Mouse (Mus musculus): ENCODE measurements around the gene Olfr12.
A peak's percentile ranks its signal among the peaks of the same experiment; 100 is the strongest.

Gene Olfr12

DNA sequence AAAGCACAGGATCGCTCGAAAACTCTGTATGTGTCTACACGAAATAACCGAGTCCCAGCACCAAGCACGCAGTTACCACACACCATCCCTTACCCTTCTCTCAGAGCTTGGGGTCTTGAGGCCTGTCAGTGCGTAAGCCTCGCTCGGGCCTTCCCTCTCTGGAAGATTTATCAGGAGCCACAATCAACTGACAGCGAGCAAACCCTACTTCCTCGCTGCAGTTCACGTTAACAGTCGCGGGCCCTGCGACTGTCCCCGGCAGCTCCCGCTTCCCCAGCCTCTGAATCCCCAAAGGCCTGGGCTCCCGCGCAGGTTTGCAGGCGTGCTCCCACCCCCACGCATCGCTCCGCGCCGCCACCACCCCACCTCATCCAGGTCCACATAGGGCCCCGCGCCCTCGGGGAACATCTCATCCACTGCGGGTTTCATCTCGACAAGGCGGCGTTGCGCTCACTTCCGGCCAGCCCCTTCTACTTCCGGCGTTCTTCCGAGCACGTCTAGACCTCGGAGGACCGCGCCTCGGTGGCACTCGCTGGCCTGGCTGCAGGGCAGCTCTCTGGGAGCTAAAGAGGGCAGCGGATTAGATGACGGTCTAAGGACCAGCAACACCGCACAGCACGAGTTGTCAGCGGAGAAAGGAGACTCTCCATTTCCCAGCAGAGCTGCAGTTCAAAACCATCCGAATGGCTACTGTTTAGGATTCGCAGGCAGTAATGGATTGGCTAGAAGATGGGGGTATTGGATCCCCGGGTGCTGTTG, 24.1 kb downstream of the Olfr12 start, which contains the start of gene Cops9:
Gene Cops9, minus strand, starts transcription at position 472 of the 759 bp plus-strand sequence.
- peak; percentile 86 for DNase-seq

DNA sequence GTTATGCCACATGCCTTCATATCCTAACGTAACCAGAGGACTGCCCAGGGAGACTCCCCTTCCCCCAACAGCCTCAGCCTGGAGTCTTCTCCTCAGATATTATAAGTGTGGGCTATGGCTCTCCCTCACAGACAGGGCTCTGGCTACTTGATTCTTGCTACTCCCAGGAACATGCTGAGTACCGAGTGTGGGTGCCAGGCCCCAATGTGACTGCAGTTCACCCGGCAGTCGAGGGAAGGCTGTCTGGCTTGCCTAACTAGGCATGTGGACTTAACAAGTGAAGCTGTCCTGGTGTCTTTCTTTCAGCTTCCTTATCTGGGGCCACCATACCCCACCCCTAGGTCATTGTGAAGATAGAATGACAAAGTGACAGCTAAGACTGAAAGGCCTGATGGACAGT, 26.1 kb downstream of the Olfr12 start:
- DNase-seq, result no peak

DNA sequence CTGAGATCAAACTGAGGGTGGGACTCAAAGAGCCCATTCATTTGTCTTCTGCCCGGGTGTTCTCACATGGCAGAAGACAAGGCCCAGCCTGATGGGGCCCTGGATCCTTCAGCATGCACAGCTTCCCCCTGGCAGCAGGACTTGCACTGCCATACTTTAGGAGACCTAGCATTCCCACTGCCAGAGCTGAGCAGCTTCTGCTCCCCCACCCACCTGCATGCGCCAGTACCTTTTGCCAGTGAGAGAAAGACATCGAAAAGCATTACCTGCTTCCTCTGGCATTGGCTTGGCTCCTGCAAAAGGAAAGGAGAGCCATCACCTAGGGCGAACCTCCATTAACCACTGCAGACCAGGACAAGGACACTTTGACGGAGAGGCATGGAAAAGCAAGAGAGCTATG, 27.3 kb downstream of the Olfr12 start:
- no peak for DNase-seq

DNA sequence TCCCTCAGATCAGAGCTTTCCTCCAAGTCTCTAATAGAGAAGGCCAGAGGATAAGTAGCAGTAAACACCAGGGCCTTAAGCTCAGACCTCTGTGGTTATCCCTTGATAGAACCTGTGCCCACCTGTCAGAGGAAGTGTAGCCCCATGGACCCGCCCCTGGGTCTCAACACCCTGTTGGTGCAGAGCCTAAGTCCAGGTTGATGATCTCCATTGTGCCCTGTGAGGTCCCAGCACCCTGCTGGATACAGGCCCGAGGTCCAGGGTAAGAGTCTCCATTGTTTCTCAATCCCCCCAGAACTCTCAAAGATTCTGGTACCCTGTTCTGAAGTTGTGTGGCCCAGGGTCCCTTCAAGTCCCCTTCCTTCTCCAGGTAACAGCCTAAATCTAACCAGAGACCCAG, 28.5 kb downstream of the Olfr12 start:
- DNase-seq, result no peak

DNA sequence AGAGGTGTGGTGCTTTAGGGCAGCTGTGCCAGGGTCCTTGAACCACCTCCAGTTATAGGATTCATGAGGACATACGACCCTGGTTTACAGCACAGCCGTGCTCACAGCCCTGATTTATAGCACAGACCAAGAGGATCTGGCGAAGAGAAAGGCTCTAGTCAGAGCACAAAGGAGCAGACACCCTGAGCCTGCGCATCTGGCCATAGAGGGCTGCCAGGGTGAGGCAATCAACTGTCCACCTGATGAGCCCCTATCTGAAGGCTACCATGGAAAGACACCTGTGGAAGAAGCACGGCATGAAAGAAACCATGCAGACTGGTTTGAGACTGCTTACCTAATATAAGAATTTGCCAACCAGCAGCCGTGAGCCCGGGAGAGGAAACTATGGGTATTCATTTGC, 29.0 kb downstream of the Olfr12 start:
- DNase-seq, result no peak

DNA sequence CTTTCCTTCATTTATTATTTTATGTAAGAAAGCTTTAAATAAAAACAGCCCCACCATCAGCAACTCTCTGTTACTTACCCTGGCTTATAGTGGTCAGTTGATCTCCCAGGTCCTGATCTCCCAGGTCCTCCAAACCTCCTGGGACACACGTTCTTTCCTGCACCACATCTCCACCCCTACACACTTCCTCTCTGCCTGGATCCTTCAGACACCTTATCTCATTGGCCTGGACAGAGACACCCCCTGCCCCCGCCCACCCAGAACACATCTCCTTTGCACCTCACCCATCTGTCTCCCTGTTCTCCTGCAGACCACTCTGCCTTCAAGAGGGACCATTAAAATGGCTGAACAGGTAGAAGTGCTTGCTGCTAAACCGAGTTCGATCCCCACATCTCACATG, 29.4 kb downstream of the Olfr12 start:
- no peak for DNase-seq

DNA sequence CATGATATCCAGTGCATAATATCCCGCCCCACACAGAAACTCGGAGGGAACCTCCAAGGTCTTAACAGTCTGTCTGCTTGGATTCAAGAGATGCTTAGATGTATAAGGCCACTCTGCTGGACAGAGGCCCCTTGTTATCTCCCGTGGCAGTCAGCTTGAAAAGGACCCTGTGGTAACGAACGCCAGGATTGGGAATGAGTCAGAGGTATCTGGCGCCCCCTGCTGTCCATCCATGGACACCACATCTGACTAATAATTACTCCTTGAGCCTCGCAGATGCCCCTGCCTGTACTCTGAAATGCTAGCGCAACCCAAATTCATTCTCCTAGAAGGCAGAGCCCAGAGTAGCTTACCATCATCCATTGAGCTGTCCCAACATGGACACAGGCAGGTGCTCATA, 30.2 kb downstream of the Olfr12 start:
- peak; percentile 87 for DNase-seq

DNA sequence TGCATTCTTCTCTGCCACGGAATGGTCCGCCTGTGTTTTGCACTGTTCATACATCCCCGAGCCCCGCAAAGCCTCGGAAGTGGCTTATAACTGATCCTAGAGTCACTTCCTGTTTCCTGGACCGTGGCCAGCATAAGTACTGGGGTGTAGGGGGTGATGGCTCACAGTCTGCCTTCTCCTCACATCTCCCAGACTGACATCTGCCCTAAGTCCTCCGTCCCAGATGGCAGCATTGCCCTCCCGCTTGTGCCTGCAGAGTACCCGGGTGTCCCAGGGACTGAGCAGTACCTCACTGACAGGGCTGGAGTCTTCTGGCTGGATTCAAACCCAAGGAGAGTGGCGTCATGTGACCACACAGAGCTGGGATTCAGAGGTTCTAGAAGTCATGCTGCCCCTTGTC, 30.6 kb downstream of the Olfr12 start:
- DNase-seq, result no peak

DNA sequence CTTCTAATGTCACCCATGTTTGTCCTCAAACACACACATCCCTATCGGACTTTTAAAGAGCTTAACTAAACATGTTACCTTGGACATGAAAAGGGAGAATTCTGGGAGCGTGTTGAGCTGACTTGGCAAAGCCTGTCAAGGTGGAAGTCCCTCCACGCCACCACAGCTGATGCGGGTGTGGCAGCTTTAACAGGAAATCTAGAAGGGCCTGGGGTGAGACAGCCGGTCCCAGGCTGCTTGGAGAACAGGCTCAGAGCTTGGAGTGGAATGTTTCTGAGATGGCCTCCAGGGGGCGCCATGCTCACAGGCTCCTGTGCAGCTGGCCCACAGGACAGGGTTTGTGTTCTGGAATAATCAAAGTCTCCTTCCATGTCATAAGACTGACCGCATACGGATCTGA, 31.1 kb downstream of the Olfr12 start, which contains the start of gene Otos:
Gene Otos, minus strand, starts transcription at position 169 of the 400 bp plus-strand sequence.
- DNase-seq, result peak; percentile 76

DNA sequence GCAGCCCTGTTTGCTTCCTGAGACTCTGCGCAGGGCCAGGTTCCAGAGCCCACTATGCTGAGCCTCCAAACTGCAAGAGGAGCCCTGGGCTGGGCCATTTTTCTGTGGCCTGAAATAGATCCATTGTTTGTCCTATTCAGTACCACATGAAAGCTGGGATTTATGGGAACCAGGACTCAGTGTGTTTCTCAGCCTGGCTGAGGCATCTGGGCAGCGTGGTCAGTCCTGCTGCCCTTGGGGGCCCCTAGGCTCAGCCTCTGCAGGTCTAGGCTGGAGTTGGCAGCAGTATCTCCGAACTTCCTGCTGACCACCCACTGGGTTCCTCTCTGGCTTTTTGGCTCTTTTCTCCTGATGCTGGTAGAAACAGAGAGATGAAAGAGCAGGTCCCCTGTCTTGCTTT, 33.9 kb downstream of the Olfr12 start:
- no peak for DNase-seq

DNA sequence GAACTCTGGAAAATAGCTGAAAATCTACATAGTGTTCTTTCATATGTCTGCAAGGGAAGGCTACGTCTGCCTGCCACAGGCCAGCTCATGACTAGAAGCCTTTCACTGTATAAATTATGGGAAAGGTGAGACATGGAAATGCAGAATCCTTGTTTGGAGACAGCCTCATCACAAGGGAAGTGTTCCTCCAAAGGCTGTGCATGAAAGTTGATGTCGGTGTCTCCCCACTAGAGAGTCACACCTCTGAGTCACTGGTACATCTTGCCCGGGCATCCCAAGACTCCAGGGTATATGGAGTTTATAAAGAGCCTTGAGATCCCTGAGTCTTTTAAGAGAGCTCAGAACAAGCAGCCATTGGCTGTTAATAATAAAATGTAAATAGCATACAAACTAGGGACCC, 35.6 kb downstream of the Olfr12 start:
- no peak for DNase-seq

DNA sequence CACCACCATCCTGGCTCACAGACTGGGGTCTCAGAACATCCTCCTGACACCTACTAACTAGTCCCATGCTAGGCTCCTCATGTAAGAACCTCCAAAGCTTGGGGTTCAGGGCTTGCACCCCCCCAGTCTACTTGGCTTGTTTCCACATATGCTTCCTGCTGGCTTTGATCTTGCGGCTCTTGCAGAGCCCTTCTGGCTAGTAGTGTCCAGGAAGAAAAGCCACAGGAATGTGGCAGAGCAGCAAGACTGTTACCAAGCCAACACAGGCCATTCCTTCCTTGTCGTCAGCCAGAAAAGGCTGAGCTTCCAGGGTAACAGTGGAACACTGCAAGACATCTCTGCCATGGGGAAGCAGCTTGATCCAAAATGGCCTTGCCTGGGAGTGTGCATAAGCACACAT, 37.1 kb downstream of the Olfr12 start:
- no peak for DNase-seq

DNA sequence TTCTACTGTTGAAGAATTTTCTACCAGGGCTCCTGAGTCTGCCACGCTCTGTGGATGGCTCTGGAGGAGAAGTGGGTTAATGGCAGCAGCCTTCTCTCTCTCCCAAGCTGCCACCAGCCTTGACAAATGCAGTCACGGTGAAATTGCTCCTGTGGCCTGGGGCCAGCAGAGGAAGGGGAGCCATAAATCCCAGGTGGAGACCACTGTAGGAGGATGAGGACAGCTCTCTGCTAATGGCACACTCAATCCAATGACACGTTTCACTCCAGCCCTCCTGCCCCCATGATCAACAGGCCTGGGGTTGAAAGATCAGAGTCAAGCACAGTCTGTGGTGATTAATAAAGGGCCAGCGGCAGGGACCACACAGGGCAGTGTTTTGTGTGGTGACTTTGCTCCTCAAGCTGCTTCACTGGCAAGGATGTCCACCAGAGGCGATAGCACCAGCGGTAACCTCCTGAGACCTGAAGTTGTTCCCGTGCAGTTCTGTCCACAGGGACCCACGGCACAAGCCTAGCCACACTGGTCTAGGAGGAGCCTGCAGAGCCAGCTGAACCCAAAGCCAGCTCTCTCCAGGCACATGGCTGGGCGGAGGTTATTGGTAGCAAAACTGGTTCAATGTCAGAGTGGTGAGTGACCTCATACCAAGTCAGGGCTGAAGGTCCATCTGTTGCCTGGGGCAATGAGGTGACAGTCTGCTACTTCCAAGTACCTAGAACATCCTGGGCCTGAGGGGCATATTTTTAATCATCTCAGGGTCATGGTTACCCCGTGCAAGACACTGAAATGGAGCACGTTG, 39.6 kb downstream of the Olfr12 start:
- DNase-seq, result no peak

DNA sequence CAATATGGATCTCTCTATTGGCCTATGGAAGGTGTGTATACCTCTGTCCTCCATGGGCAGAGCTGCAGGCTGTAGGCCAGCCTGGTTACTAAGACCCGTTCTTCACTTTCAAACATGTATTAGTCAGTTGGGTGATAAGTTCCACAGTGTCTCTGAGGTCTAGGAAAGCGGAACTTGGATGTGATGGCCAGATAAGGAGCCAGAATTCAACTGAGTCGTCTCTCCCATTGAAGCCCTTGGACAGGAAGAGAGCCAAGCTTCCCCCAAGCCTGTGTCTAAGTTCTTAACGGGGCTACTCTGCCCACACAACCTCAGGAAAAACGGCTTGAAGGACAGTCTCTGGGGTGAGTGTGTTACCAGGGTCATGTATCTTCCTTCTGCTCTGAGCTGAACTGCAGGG, 41.8 kb downstream of the Olfr12 start:
- no peak for DNase-seq

DNA sequence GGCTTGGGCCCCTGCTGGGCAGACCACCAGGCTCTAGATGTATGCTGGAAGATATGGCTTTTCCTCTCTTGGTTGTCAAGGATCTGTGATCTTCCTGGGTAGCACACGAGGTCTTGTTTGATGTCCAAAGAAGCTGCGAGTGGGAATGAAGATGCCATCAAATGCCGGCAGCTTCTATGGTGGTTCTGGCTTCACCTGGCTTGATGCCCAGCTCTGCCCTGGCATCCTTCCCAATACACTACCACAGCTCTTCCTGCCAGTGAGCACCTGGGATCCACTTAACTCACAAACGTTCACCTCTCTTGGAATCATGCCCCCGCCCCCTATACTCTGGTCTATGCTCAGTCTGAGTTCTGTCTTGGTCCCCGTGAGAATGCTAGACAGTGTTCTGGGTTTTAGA, 49.5 kb downstream of the Olfr12 start:
- DNase-seq, result no peak

DNA sequence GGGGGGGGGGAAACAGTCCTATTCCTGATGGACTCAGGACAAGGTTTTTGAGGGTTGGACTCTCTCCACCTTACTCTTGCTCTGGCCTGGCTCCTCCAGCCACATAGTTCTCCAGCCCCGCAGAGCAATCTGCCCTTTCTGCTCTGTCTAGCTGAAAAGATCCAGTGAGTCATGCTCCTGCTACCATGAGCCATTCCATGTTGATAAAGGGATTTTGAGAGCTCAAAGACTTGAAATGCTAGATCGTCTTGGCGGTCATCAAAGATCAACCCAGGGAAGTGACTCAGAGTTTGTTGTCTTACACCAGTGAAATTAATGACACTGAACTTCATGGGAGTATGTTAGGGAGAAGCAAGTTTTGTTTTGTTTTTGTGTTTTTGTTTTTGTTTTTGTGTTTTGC, 51.8 kb downstream of the Olfr12 start:
- no peak for DNase-seq

DNA sequence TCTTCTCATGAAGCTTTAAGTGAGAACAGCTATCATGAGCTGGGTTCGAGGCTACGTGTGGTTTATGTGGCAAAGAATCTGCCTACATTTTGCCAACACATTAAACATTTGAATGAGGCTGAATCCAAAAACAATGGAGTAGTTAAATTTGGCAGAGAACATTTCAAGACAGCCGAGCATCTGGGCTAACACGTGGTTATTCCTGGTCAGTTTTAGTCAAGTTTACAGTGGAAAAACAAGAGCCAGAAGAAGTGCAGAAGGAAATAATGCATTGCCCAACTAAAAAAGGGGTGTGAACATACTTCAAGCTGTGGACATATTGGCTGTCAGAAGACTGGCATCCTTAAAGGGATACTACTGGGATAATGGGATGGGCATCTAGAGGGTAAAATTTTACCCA, 53.7 kb downstream of the Olfr12 start:
- no peak for DNase-seq

Measured in right cerebral cortex, postnatal 4 days (tissue).